Mouse (Mus musculus): ENCODE measurements around the gene Chpf2. TPM values are rescaled to one million over a fixed set of nuclear protein-coding genes. Genes with fewer than 3 reads are reported as not detected.
A peak's percentile ranks its signal among the peaks of the same experiment; 100 is the strongest.

Chpf2 gene
- total RNA-seq, 2 experiments from 2014 or later = 59.1 to 68.4 TPM

DNA sequence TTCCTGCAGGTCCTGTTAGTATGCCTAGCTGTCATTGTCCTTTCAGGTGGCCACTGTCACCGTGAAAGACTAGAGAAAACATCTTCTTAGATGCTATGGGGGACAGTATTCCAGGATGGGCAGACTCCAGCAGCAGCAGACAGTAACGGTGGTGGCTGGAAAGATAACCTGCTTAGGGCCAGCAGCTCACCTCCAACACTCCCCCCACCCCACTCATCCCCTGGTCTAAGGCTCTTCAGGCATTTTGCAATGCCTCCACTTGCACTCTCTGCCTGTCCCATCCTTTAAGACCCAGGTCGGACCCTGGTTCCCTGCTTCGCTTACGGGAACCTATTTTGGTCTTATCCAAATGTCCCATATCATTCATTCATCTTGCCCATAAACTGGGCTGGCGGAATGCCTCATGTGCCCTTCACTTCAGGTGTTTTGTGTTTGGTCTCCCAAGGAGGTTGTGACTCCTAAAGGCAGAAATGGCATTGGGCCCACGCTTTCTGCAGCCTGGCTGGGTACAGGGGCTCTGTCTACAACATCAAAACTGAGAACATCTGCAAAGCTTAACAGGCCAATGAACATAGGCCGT is 17.0 kb downstream of the Chpf2 start:
- no peak for DNase-seq (ENCODE audit: low spot score in 2 of 2)

DNA sequence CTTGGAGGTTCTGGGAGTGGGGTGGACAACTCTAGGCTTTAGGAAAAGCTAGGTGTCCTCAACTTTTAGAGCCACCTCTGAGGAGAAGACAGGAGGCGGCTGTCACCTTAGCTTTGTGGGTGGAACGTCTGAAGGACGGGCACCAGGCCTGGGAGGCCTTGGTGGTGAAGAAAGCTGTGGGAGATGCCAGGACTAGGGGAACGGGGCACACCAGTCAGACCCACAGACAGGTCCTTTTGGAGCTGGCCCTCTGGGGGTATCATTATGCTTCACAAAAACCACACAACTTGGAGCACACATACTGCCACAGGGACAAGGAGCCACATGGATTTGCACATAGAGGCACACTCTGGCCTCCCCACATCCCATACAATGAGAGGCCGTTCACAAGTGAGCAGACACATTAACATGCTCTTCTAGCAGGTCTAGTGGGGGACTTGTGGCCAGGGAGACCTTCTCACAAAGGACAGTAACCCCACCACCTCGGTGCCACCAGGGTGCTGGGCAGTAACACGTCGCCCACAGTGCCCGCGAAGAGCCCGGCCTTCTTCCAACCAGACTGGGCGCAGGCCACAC is 17.6 kb downstream of the Chpf2 start:
- DNase-seq (ENCODE audit: low spot score in 2 of 2) = no peak

DNA sequence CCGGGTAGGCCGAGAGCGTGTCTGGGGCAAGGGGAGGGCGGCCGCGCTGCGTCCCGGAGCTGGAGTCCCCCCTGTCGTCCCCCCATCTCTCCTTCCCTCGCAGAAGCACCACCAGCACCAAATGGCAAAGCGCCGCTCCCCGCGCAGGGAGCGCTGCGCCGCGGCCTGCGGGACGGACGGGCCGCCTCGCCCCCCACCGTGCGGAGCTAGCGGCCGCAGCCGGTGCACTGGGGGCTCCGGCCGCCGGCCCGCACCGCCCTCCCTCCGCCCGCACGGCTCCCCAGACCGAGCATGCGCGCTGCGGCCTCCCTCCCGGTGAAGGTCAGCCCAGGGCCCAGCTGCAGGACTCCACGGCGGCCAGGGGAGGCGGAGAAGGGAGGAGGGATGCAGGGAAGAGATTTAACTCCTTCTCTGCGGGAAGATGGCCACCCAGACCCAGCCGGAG is 18.1 kb downstream of the Chpf2 start:
- peak; percentile 75 to 87 for DNase-seq (ENCODE audit: low spot score in 2 of 2)

DNA sequence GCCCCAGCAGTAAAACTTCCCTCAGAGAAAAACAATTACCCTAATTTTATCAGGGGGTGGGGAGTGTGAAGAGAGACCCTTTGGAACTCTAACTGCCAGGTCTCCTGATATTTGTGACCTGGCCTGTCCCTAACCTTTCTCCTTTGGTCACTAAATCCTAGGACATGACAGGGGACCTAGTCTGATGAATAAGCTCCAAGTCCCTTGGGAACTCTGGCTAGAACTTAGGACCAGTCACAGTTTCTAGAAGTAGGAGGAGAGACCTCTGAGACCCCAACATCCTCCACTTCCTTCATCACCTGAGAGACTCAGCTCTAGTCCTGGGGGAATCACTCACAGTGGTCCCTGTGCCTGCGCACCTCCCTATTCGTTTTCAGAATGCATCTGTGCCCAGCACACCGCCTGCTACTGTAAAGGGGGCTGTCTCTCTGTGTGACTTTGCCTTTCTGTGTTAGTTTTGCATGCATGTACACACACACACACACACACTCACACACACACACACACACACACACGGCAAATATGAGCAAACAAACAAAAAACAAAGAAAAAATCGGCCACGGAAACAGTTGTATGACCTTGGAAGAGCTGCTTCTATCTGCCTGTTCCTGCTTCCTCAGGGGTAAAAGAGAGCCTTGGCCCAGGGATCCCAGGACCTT is 18.9 kb downstream of the Chpf2 start:
- no peak for DNase-seq (ENCODE audit: low spot score in 2 of 2)

DNA sequence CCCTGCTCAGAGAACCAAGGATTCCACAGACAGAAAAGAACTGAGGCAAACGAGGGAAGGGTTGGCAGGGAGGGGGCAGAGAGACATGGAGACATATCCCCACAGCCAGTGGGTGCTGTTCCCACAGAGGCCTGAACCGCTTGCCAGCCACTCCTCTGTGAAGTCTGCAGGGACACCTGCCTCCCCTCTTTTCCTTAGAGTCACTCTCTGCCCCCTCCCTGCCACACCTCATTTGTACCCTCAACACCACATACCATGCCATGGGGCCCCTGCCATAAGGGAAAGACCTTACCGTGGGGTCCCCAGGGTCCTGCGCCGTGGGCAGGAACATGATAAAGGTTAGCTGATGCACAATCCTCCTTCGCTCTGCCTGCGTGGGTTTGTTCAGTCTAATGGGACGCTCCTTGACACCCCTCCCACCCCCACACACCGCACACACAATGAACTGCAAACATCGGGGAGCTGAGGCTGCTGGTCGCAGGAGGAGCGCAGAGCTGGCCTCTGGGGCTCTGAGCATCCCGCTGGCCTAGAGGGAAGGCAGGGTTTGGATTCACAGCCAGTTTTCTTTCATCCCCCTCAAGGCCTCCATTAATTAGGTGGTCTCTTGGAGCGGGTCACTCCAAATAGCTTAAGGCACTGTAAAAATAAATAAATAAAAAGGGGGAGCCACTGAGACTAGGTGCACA is 19.6 kb downstream of the Chpf2 start:
- no peak for DNase-seq (ENCODE audit: low spot score in 2 of 2)

DNA sequence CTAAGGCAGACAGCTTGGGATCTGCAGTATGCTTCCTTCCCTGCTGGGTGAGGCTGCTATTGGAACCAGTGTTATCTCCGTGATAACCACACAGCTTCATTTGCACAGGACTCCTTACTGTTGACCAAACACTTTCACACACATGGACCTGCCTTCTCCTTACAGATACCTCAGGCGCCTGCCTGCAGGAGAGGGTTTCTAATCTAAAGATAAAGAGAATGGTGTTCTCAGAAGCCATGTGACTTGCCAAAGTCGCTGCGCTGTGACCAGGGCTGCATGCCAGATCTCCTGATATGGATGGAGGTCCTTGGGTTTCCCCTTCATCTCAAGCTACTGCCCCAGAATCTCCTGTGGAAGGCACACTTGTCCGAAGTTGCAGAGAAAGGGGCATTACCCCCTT is 22.8 kb downstream of the Chpf2 start:
- no peak for DNase-seq (ENCODE audit: low spot score in 2 of 2)

DNA sequence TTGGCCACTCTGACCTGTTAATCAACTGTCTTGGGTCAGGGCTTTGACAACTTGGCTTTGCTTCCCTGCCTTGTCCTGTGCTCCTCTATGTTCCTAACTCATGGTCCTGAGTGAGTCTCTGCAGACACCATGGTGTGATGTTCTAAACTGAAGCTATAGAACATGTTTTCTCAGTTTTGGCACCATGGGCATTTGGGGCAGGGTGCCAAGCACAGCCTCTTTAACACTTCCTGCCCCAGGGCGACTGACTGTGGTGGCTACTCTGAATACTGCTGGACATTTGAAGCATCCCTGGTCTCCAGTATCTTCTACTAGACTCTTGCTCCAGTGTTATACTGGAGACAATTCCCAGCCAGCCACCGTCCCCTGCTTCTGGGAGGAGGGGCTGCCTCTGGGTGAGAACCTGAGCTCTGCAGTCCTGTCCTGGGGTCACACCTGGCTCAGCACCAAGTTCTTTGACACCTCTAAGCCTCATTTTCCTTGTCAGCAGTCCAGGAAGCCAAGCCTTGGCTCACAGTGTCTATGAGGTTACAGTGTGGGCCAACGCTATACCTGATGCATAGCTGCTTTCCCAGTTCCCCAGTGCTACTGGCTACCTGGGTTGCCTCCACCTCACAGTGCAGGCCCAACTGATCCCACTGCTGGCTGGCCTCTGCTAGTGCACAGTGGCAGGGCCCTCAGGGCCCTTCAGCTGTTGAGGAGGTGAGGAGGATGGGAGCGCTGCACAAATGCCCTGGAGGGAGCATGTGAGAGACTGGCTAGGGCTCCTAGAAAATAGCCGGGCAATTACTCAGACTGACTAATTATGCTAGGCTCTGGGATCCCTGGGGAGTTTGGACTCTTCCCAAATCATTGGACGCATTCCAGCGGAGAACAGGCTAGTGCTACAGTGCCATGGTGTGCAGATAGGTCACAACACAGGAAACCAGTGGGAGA is 25.1 kb downstream of the Chpf2 start:
- no peak for DNase-seq (ENCODE audit: low spot score in 2 of 2)

DNA sequence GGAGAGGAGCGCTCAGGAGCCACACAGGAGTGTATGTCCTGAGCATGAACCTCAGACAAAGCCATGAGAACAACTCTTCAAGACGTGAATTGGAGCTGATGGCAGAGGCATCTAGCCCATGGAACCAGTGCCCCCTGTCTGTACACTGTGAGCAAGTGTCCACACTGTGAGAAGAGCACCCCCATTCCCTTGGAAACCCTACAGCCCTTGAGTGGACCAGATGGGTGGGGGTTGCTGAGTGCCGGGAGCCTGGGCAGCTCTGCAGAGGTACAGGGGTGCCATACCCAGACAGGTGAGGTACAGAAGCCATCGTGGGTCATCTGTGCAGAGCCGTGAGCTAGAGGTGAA is 25.7 kb downstream of the Chpf2 start:
- DNase-seq (ENCODE audit: low spot score in 2 of 2) = no peak

DNA sequence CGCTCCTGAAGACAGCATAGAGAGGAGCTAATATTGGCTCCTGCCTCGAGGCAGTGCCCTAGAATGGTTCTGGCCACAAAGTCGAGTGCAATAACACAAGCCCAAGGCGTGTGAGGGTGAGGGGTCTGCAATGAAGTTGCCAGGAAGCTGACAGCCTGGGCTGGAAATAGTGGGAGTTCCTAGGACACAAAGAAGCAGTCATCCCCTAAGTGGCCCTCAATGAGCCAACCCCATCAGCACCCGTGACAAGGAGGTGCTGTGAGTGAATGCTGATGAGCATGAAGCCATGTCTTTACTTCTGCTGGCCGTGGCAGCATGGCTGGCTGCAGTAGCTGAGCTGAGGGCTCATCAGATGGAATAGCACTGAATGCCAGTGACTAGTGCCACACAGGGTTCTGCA is 28.6 kb downstream of the Chpf2 start:
- no peak for DNase-seq (ENCODE audit: low spot score in 2 of 2)

DNA sequence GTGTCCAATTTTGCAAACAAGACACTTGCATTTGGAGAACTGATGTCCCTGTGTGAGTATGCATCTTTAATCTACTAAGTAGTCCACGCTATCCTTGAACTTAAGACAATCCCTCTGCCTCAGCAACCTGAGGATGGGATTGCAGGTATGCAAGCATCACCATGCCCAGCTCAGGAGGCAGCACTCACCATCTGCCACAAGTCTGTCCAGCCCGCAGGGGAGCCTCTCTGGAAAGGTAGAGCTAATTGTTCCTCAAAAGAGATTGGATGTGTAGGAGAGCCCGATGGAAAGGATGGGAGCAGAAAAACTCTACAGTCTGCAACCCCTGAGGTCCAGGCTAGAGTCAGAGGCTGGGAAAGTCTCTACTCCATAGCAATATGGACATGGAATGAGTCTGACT is 32.4 kb downstream of the Chpf2 start:
- DNase-seq (ENCODE audit: low spot score in 2 of 2) = no peak

DNA sequence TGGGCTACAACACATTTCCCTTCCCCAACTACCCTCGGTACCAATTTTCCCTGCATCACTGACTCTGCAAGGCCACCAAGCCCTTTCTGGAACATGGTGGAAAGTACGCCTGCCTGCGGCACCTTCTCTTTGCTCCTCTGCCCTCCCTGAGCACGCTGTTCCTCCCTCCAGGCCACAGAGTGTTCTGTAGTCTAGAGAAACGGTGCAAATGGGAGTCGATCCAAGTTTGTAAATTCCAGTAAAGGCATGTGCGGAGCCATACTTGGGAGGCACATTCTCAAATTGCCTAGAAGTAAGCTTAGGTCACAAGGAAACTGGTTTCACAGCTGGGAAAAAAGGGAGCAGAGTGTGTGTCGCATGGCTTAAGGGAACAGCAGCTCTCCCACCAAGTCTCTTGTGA is 33.6 kb downstream of the Chpf2 start:
- no peak for DNase-seq (ENCODE audit: low spot score in 2 of 2)

DNA sequence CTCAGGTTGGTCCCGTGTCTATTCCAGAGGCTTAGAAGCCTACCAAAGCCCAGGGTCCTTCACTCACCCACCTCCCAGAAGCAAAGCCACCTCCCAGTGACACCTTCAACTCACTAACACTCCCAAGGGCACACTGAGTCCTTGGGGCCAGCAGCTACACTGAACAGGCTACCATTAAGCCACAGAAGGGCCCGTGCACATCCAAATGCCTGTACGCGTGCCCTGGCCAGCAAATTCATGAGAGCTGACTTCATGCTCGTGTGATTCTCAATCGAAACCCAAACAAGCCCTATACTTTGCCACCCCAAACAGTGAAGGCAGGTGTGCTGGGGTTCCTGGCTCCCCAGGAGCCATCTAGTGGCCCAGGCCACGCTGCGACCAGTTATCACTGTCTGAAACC is 34.1 kb downstream of the Chpf2 start:
- no peak for DNase-seq (ENCODE audit: low spot score in 2 of 2)

DNA sequence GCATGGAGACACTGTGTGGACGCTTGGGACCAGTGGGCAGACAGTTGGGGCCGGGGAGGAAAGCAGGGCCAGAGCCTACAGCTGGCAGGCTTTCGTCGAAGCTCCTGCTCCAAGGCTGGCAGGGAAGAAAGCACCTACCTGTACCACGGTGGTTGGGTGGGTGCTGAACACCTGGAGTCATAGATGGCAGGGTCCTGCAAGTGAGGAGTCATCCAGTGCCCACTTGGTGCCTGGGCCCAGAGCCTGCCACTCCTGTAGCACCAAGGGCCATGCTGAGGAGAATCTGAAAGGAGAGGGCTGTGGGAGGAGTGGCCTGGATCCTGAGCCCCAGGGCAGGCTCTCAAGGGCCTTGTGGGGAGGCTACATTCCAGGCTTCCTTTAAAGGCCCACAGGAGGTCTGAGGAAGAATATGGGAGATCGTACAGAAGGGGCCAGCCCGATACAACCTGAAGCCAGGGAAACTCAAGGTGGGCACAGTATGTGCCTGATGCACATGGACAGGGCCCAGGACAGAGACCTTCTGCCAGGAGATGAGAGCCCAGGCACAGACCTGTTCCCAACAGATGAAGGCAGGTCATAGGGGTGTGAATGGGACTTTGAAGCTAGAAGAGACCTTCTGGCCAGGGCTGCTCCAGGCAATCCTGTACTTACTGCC is 36.0 kb downstream of the Chpf2 start:
- no peak for DNase-seq (ENCODE audit: low spot score in 2 of 2)

DNA sequence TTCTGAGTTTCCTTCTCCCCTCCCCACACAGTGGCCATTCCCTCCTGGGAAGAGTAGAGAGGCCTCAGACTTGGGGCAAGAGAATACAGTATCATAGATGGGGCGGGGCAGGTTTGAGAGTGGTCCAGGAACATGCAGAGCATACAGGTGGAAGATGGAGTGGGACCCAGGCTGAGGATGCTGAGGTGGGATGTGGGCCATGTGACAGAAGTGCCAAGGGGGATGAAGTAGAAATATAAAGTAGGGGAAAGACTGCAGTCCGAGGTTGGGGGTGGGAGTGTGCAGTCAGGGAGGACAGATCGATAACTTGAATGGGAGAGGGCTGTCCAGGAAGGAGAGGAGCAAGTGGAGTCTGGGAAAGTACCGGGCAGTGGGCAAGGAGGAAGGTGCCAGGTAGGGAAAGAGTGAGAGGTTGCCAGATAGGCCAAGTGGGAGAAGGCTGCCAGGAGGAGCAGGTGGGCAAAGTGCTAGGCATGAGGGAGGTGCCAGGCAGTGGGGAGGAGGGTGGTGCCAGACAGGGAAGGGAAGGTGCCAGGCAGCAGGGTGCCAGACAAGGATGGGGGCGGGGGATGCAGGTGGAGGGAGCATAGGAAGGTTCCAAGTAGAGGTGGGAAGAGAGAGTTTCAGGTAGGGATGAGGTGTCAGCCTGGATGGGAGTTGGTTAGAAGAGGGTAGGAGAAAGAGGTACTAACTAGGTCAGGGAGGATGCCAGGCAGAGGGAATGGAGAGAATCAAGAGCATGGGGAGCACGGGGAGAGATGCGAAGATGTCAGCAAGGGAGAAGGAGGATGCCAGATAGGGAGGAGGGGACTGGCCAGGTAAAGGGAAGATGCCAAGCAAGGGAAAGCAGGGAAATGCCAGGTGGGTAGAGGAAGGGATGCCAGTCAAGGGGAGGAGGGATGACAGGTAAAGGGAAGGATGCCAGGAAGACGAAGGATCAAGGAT is 36.8 kb downstream of the Chpf2 start:
- DNase-seq (ENCODE audit: low spot score in 2 of 2) = no peak

DNA sequence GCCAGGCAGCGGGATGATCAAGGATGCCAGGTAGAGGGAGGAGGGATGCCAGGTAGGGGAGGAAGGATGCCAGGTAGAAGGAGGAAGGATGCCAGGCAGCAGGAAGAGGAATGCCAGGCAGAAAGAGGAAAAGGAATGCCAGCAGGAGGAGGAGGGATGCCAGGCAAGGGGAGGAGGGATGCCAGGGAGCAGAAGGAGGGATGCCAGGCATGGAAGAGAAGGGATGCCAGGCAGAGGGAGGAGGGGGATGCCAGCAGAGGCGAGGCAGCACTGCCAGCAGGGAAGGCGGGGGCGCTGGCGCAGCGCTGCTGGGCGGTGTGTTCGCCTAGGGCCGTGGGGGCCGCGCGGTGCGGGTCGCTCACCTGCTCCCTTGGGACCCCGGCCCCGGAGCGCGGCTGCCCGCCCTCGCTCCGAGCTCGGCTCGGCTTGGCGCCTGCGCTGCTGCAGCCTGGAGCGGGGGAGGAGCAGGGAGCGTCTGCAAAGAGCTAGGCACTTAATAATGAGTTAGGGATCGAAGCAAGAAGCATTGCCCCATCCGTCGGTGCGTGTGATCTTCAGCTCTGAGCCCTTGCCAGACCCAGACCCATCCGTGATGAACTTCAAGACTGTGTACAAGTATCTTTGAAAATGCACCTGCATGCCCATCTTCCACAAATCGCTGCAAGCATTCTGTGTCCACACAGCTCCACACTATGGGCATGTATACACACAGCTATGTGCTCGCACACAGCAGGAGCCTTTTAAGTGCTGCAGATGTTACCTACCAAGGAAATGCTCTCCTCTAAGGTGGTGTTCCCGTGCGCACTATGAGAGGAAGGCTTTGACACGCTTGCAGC is 37.7 kb downstream of the Chpf2 start, which contains the start of gene Smarcd3:
Gene Smarcd3, minus strand, starts transcription at position 426 of the 836 bp plus-strand sequence.
- no peak for DNase-seq (ENCODE audit: low spot score in 2 of 2)

DNA sequence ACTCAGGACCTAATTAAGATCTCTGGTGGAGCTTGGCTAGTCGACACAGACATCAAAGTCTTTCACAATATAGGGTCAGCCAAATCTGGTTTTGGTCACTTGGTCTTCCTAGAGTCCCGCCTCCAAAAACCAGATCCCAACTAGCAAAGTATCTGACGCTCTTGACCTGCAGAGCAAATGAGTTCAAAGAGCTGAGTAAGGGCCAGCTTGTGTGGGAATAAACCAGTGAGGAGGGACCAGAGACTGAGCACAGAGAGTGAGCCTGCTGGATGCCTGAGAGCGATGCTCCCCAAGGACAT is 38.2 kb downstream of the Chpf2 start:
- DNase-seq (ENCODE audit: low spot score in 2 of 2) = no peak

DNA sequence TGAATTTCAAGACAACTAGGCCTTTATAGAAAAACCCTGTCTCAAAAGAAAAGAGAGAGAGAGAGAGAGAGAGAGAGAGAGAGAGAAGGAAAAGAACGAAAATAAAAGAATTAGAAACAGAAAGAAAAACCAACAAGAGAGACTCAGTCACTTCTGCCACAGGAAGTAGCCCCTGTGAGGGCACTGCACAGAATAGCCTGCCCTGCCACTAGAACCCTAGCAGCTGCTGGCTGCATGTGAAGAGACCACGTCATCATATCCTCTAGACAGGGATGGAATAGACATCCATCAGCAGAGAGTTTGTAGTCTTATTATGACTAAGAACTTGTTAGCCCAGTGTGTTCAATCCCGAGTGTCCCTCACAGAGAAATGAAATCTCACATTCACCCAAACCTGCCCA is 43.2 kb downstream of the Chpf2 start:
- no peak for DNase-seq (ENCODE audit: low spot score in 2 of 2)

DNA sequence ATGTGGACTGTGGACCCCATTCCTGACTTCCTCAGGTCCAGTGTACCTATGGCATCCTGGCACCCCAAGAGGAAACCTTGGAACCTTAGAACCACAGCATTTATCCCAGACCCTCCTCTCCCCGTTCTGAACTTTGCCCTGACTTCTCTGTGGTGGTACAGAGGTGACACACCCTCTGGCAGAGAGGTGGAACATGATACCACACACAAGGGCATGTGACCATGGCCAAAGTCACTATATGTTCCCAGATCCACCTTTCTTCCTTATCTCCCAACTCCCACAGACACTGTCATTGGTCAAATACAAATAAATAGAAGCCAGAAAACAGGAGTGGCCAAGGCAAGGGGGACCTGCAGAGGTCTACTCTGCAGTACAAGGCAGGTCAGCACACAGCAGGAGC is 48.6 kb downstream of the Chpf2 start:
- no peak for DNase-seq (ENCODE audit: low spot score in 2 of 2)
